Mouse (Mus musculus) midbrain, embryonic 15.5 days (tissue): ENCODE measurements around the gene Cln5. TPM values are rescaled to one million over a fixed set of nuclear protein-coding genes. Genes with fewer than 3 reads are reported as not detected.
A peak's percentile ranks its signal among the peaks of the same experiment; 100 is the strongest.

Experiments used
- ATAC-seq: fragments of 200-750 bp; cut with Nextera tagmentation; replicated peaks from 2 replicates; pipeline ENCODE4 v1.8.0; 2017; ENCODE audit warnings: moderate TSS enrichment
- H3K27ac ChIP-seq: fragments of 300-500 bp; sonication (generic); 2 replicates; pipeline ENCODE4 v1.5.1; 2015; ENCODE audit warnings: mild to moderate bottlenecking, inconsistent platforms
- H3K27me3 ChIP-seq: fragments of 300-500 bp; sonication (generic); replicated peaks from 2 replicates; pipeline ENCODE4 v1.6.1; 2015; ENCODE audit warnings: inconsistent platforms
- H3K36me3 ChIP-seq: fragments of 300-500 bp; sonication (generic); replicated peaks from 2 replicates; pipeline ENCODE4 v1.6.1; 2015; ENCODE audit warnings: inconsistent platforms
- H3K4me1 ChIP-seq: fragments of 300-500 bp; sonication (generic); 2 replicates; pipeline ENCODE4 v1.6.1; 2015; ENCODE audit warnings: inconsistent platforms
- H3K4me2 ChIP-seq: fragments of 300-500 bp; sonication (generic); 2 replicates; pipeline ENCODE4 v1.6.1; 2015; ENCODE audit warnings: inconsistent platforms, mild to moderate bottlenecking, moderate library complexity
- H3K4me3 ChIP-seq: fragments of 300-500 bp; sonication (generic); 2 replicates; pipeline ENCODE4 v1.5.1; 2015; ENCODE audit warnings: mild to moderate bottlenecking, inconsistent platforms
- H3K9ac ChIP-seq: fragments of 300-500 bp; sonication (generic); 2 replicates; pipeline ENCODE4 v1.6.1; 2015; ENCODE audit warnings: mild to moderate bottlenecking, inconsistent platforms
- H3K9me3 ChIP-seq: fragments of 300-500 bp; sonication (generic); 2 replicates; pipeline ENCODE4 v1.6.1; 2016; ENCODE audit warnings: inconsistent platforms
- WGBS: fragments of 180-500 bp; shearing (Covaris S2); methylation state at CpG from one replicate; pipeline ENCODE4 v1.1.7; 2015; ENCODE audit warnings: mixed read lengths; 5-methylcytosine and 5-hydroxymethylcytosine counted together
- polyA plus RNA-seq: library from polyadenylated mRNA; unstranded; fragments of >200 nt; fragmentation: Nextera tagmentation; extraction: Ambion mirVana; gene quantifications from 2 replicates; pipeline ENCODE4 v1.2.1, GENCODE M21; 2015

Gene Cln5
- 11.6 and 12.1 TPM in 2 replicates for polyA plus RNA-seq

GRCm38 (mm10) chr14:103069864-103070611 lies at the start of gene Cln5:
Cln5 (plus strand) TSS chr14:103070216.
- Histone ChIP-seq H3K9me3 (no peaks in the 10 kb centered on the region), H3K36me3 (no peaks in the 10 kb centered on the region), H3K4me3 (peak within 1 kb of the TSS; percentile 75), H3K4me1 (peaks cover 12% of the 10 kb centered on the region), H3K27ac (peak within 1 kb of the TSS; percentile 84), H3K4me2 (peak within 1 kb of the TSS; percentile 69), H3K27me3 (no peaks in the 10 kb centered on the region), H3K9ac (peak within 1 kb of the TSS; percentile 65)
- peak; percentile 97 for ATAC-seq
- WGBS = under 1% methylated on average over 65 of the region's 65 CpGs

GRCm38 (mm10) chr14:103029203-103029602 lies 40.8 kb upstream of the Cln5 start:
- no peak for ATAC-seq
- H3K9ac ChIP-seq = no peak overlapping the region

GRCm38 (mm10) chr14:103033271-103033823 lies 36.7 kb upstream of the Cln5 start:
- 82% methylated on average over 10 of the region's 10 CpGs for WGBS
- Histone ChIP-seq H3K4me2 (no peak overlapping the region), H3K27me3 (no peaks in the 10 kb centered on the region), H3K9ac (no peak overlapping the region), H3K36me3 (no peaks in the 10 kb centered on the region), H3K4me1 (no peaks in the 10 kb centered on the region), H3K4me3 (no peak overlapping the region), H3K27ac (no peak overlapping the region), H3K9me3 (no peaks in the 10 kb centered on the region)
- no peak for ATAC-seq

More at GRCm38 (mm10) chr14:103029203-103029602, 40.8 kb upstream of the Cln5 start:
- no peaks in the 10 kb centered on the region for H3K9me3 ChIP-seq
- whole genome bisulfite sequencing = 93% methylated on average over 2 of the region's 2 CpGs
- H3K27me3 ChIP-seq = no peaks in the 10 kb centered on the region
- H3K4me2 ChIP-seq = no peak overlapping the region
- H3K4me3 ChIP-seq = no peak overlapping the region
- H3K27ac ChIP-seq = no peak overlapping the region
- no peaks in the 10 kb centered on the region for H3K36me3 ChIP-seq
- no peaks in the 10 kb centered on the region for H3K4me1 ChIP-seq

GRCm38 (mm10) chr14:103034076-103034475 lies 35.9 kb upstream of the Cln5 start:
- H3K4me3 ChIP-seq = no peak overlapping the region
- H3K4me1 ChIP-seq = no peaks in the 10 kb centered on the region
- 86% methylated on average over 9 of the region's 9 CpGs for whole genome bisulfite sequencing
- no peaks in the 10 kb centered on the region for H3K36me3 ChIP-seq
- no peak overlapping the region for H3K27ac ChIP-seq
- no peak for ATAC-seq
- H3K9me3 ChIP-seq = no peaks in the 10 kb centered on the region
- H3K27me3 ChIP-seq = no peaks in the 10 kb centered on the region
- no peak overlapping the region for H3K4me2 ChIP-seq
- no peak overlapping the region for H3K9ac ChIP-seq

- H3K4me2 ChIP-seq = no peak overlapping the region
Observed at GRCm38 (mm10) chr14:103037016-103037415, 33.0 kb upstream of the Cln5 start.

GRCm38 (mm10) chr14:103046677-103047076 lies 23.3 kb upstream of the Cln5 start, which contains the start of gene Acod1:
Acod1 (plus strand) TSS chr14:103046977.
- Histone ChIP-seq H3K36me3 (no peaks in the 10 kb centered on the region), H3K4me3 (no peak within 1 kb of the TSS), H3K27me3 (no peaks in the 10 kb centered on the region), H3K27ac (no peak within 1 kb of the TSS), H3K4me1 (no peaks in the 10 kb centered on the region), H3K4me2 (no peak within 1 kb of the TSS), H3K9ac (no peak within 1 kb of the TSS), H3K9me3 (no peaks in the 10 kb centered on the region)
- no peak for ATAC-seq
- WGBS = 84% methylated on average over 2 of the region's 2 CpGs

More at GRCm38 (mm10) chr14:103037016-103037415, 33.0 kb upstream of the Cln5 start:
- no peak overlapping the region for H3K9ac ChIP-seq
- WGBS = 68% methylated on average over 3 of the region's 3 CpGs
- no peaks in the 10 kb centered on the region for H3K9me3 ChIP-seq
- H3K4me1 ChIP-seq = no peaks in the 10 kb centered on the region
- no peak overlapping the region for H3K27ac ChIP-seq
- no peak overlapping the region for H3K4me3 ChIP-seq
- no peaks in the 10 kb centered on the region for H3K36me3 ChIP-seq
- no peaks in the 10 kb centered on the region for H3K27me3 ChIP-seq
- ATAC-seq = no peak

- H3K27me3 ChIP-seq = no peaks in the 10 kb centered on the region
- no peak overlapping the region for H3K27ac ChIP-seq
- no peak for ATAC-seq
- no peaks in the 10 kb centered on the region for H3K9me3 ChIP-seq
- 88% methylated on average over 11 of the region's 11 CpGs for WGBS
- H3K4me2 ChIP-seq = no peak overlapping the region
- H3K36me3 ChIP-seq = no peaks in the 10 kb centered on the region
- no peak overlapping the region for H3K4me3 ChIP-seq
- H3K9ac ChIP-seq = no peak overlapping the region
- H3K4me1 ChIP-seq = no peaks in the 10 kb centered on the region
Observed at GRCm38 (mm10) chr14:103048292-103049086, 21.5 kb upstream of the Cln5 start.

- ATAC-seq = peak; percentile 54; the same call in 1 of the 2 replicates
- H3K36me3 ChIP-seq = no peaks in the 10 kb centered on the region
- H3K4me1 ChIP-seq = no peaks in the 10 kb centered on the region
- 37% methylated on average over 8 of the region's 8 CpGs for WGBS
- no peak overlapping the region for H3K27ac ChIP-seq
- no peaks in the 10 kb centered on the region for H3K9me3 ChIP-seq
- no peak overlapping the region for H3K9ac ChIP-seq
- no peak overlapping the region for H3K4me2 ChIP-seq
- no peaks in the 10 kb centered on the region for H3K27me3 ChIP-seq
- H3K4me3 ChIP-seq = no peak overlapping the region
Observed at GRCm38 (mm10) chr14:103051159-103051769, 18.8 kb upstream of the Cln5 start.

- Histone ChIP-seq H3K27ac (no peak overlapping the region), H3K36me3 (no peaks in the 10 kb centered on the region), H3K4me2 (no peak overlapping the region), H3K4me1 (no peaks in the 10 kb centered on the region), H3K4me3 (no peak overlapping the region), H3K9me3 (no peaks in the 10 kb centered on the region), H3K27me3 (no peaks in the 10 kb centered on the region), H3K9ac (no peak overlapping the region)
- no peak for ATAC-seq
- 91% methylated on average over 13 of the region's 13 CpGs for WGBS
Observed at GRCm38 (mm10) chr14:103054731-103055130, 15.3 kb upstream of the Cln5 start.

- H3K9me3 ChIP-seq = no peaks in the 10 kb centered on the region
- ATAC-seq = no peak
- no peak overlapping the region for H3K4me2 ChIP-seq
- H3K36me3 ChIP-seq = no peaks in the 10 kb centered on the region
- H3K9ac ChIP-seq = no peak overlapping the region
- H3K4me1 ChIP-seq = no peaks in the 10 kb centered on the region
- H3K27me3 ChIP-seq = no peaks in the 10 kb centered on the region
- no peak overlapping the region for H3K4me3 ChIP-seq
- H3K27ac ChIP-seq = no peak overlapping the region
- 89% methylated on average over 7 of the region's 7 CpGs for WGBS
Observed at GRCm38 (mm10) chr14:103056601-103057000, 13.4 kb upstream of the Cln5 start.

- Histone ChIP-seq H3K36me3 (no peaks in the 10 kb centered on the region), H3K27me3 (no peaks in the 10 kb centered on the region), H3K9me3 (no peaks in the 10 kb centered on the region), H3K4me1 (no peaks in the 10 kb centered on the region), H3K4me2 (no peak overlapping the region), H3K9ac (no peak overlapping the region), H3K4me3 (no peak overlapping the region), H3K27ac (no peak overlapping the region)
- ATAC-seq = no peak
- 68% methylated on average over 1 of the region's 1 CpGs for WGBS
Observed at GRCm38 (mm10) chr14:103058998-103059397, 11.0 kb upstream of the Cln5 start.

GRCm38 (mm10) chr14:103059495-103059894 lies 10.5 kb upstream of the Cln5 start:
- WGBS = 83% methylated on average over 10 of the region's 10 CpGs
- no peak overlapping the region for H3K4me3 ChIP-seq

More at GRCm38 (mm10) chr14:103059495-103059894, 10.5 kb upstream of the Cln5 start:
- H3K27me3 ChIP-seq = no peaks in the 10 kb centered on the region
- no peaks in the 10 kb centered on the region for H3K9me3 ChIP-seq
- H3K4me1 ChIP-seq = no peaks in the 10 kb centered on the region
- no peak overlapping the region for H3K27ac ChIP-seq
- H3K9ac ChIP-seq = no peak overlapping the region
- no peak overlapping the region for H3K4me2 ChIP-seq
- ATAC-seq = no peak
- H3K36me3 ChIP-seq = no peaks in the 10 kb centered on the region
